Mouse (Mus musculus) lung, postnatal 0 days (tissue): ENCODE measurements around the gene Gse1.

Source experiments
- CTCF ChIP-seq: IDR thresholded peaks from 2 replicates; pipeline ENCODE4 v1.5.1; 2016; ENCODE audit warnings: antibody characterized with exemption, mild to moderate bottlenecking
- EP300 ChIP-seq: IDR thresholded peaks from 2 replicates; pipeline ENCODE4 v1.6.1; 2016; ENCODE audit warnings: antibody characterized with exemption, mild to moderate bottlenecking, control low read depth

DNA sequence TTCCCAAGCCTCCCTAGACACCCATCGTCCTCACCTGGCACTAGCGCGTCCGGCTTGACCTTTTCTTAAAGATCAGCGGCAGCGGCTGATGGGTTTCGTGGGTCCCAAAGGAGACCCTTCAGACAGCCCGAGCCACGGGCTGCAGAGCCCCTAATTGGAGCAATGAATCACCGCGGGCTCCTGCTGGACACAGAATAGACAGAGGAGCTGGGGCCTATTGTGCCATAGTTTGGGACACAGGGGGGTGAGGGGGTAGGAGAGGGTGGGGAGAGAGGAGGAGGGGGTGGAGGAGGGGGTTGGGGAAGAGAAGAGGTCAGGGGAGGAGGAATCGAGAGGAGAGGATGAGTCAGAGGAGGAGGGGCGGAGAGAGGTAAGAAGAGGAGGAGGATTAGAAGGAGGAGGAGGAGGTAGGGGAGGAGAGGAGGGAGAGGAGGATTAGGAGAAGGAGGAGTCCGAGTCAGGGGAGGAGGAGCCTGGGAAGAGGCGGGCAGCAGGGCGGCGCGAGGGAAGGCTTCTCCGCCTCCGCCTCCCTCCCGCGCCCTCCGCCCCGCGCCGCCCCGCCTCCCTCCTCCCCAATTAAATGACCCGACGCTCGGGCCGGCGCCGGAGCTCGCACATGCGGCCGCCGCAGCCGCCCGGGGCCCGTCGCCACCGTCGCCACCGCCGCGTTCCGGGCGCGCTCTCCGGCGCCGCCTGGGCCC is at the start of gene Gse1:
- TF ChIP-seq CTCF (no peak), EP300 (no peak)
